Mouse (Mus musculus): Measurements from ENCODE around the gene Gm49387.

GRCm38 (mm10) chr14:31655406-31655805, 14.7 kb upstream of the Gm49387 start:
- TF ChIP-seq CTCF (IDR thresholded peaks at IDR 0.05; ENCODE audit: extremely low read depth, insufficient read depth, low read length), result no peak
- no peak for TF ChIP-seq POLR2A (IDR thresholded peaks at IDR 0.05; ENCODE audit: extremely low read depth, insufficient read depth, low read length)
